Mouse (Mus musculus) spleen, postnatal 14 days (tissue): Measurements from ENCODE around the gene Socs5.

ENCODE experiments used
- DNase-seq, 2 experiments: peaks; one replicate each; pipeline ENCODE4 v3.0.0; 2021 to 2022; ENCODE audit warnings: low spot score in 2 of 2

Gene Socs5

GRCm38 (mm10) chr17:87169076-87169475, 61.6 kb downstream of the Socs5 start:
- no peak for DNase-seq

GRCm38 (mm10) chr17:87170364-87170763, 62.9 kb downstream of the Socs5 start:
- DNase-seq: no peak

GRCm38 (mm10) chr17:87172031-87172430, 64.6 kb downstream of the Socs5 start:
- no peak for DNase-seq

- no peak for DNase-seq
Measured at GRCm38 (mm10) chr17:87173966-87174365, 66.5 kb downstream of the Socs5 start.

GRCm38 (mm10) chr17:87174651-87175331, 67.3 kb downstream of the Socs5 start:
- DNase-seq: no peak

- DNase-seq: no peak
Measured at GRCm38 (mm10) chr17:87176066-87177012, 68.9 kb downstream of the Socs5 start.

- no peak for DNase-seq
Measured at GRCm38 (mm10) chr17:87178596-87179590, 71.4 kb downstream of the Socs5 start.

- no peak for DNase-seq
Measured at GRCm38 (mm10) chr17:87179939-87180550, 72.6 kb downstream of the Socs5 start.

- DNase-seq: no peak
Measured at GRCm38 (mm10) chr17:87181683-87182346, 74.3 kb downstream of the Socs5 start.

GRCm38 (mm10) chr17:87185461-87186066, 78.1 kb downstream of the Socs5 start:
- DNase-seq: no peak

- no peak for DNase-seq
Measured at GRCm38 (mm10) chr17:87187005-87187404, 79.5 kb downstream of the Socs5 start.
